Mouse (Mus musculus) neural tube, embryonic 11.5 days (tissue): ENCODE data around the gene Racgap1. TPM values are rescaled to one million over a fixed set of nuclear protein-coding genes. Genes with fewer than 3 reads are reported as not detected.
A peak's percentile ranks its signal among the peaks of the same experiment; 100 is the strongest.

ENCODE experiments used
- ATAC-seq: fragments of 200-750 bp; cut with Nextera tagmentation; 2 replicates; pipeline ENCODE4 v1.8.0; 2017; ENCODE audit warnings: moderate number of reproducible peaks, mild to moderate bottlenecking, moderate TSS enrichment, moderate library complexity; ENCODE audit not compliant: insufficient read depth, low FRiP score, low TSS enrichment
- DNase-seq: peaks from one replicate; pipeline ENCODE4 v3.0.0-alpha.2; 2015; ENCODE audit warnings: low spot score
- H3K27ac ChIP-seq: fragments of 300-500 bp; sonication (generic); 2 replicates; pipeline ENCODE4 v1.5.1; 2014; ENCODE audit warnings: low read depth, mild to moderate bottlenecking, low read length
- H3K27me3 ChIP-seq: fragments of 300-500 bp; sonication (generic); 2 replicates; pipeline ENCODE4 v1.6.1; 2014; ENCODE audit warnings: mild to moderate bottlenecking, low read length, mixed read lengths; ENCODE audit not compliant: control insufficient read depth, insufficient read depth
- H3K36me3 ChIP-seq: fragments of 300-500 bp; sonication (generic); 2 replicates; pipeline ENCODE4 v1.6.1; 2014; ENCODE audit warnings: mild to moderate bottlenecking, low read length, moderate library complexity, mixed read lengths; ENCODE audit not compliant: control insufficient read depth, insufficient read depth
- H3K4me1 ChIP-seq: fragments of 300-500 bp; sonication (generic); 2 replicates; pipeline ENCODE4 v1.6.1; 2014; ENCODE audit warnings: low read length, mixed read lengths; ENCODE audit not compliant: control insufficient read depth, insufficient read depth
- H3K4me2 ChIP-seq: fragments of 300-500 bp; sonication (generic); 2 replicates; pipeline ENCODE4 v1.6.1; 2014; ENCODE audit warnings: low read depth, mild to moderate bottlenecking, moderate library complexity
- H3K4me3 ChIP-seq: fragments of 300-500 bp; sonication (generic); 2 replicates; pipeline ENCODE4 v1.5.1; 2014; ENCODE audit warnings: low read depth, low read length
- H3K9ac ChIP-seq: fragments of 300-500 bp; sonication (generic); 2 replicates; pipeline ENCODE4 v1.6.1; 2014; ENCODE audit warnings: mild to moderate bottlenecking, low read length
- H3K9me3 ChIP-seq: fragments of 300-500 bp; sonication (generic); 2 replicates; pipeline ENCODE4 v1.6.1; 2016; ENCODE audit warnings: low read length; ENCODE audit not compliant: control insufficient read depth
- WGBS: fragments of 180-500 bp; shearing (Covaris S2); extraction: QIAGEN DNeasy Blood & Tissue Kit; methylation state at CpG from one replicate; pipeline ENCODE4 v1.1.7; 2014; 5-methylcytosine and 5-hydroxymethylcytosine counted together
- polyA plus RNA-seq: library from polyadenylated mRNA; unstranded; fragments of >200 nt; fragmentation: Nextera tagmentation; extraction: Ambion mirVana; gene quantifications from 2 replicates; pipeline ENCODE4 v1.2.1, GENCODE M21; 2014

Racgap1 gene
- polyA plus RNA-seq, 1 experiment from 2014 or later = 185 TPM

DNA sequence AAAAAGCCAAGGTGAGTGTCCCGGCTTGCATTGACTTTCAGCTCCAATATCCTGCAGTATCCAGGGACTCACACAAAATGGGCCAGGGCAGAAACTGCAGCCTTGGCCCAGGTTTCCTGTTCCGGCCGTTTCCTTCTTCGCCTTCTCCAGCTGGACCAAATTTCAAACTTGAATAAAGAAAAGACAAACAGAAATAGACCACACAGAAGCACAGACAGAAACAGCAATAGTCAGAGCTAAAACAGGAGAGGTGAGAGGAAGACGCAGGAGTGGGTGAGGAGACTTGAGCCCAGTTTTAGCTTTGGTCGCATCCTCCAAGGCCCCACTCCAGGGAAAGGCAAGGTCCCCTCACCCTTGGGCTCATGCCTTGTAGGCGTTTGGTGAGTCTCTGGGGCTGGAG is 48.2 kb downstream of the Racgap1 start:
- Histone ChIP-seq H3K27me3 (no peaks in the 10 kb centered on the region), H3K4me1 (peaks cover 22% of the 10 kb centered on the region), H3K36me3 (no peaks in the 10 kb centered on the region), H3K4me2 (no peak overlapping the region), H3K9me3 (no peaks in the 10 kb centered on the region), H3K9ac (no peak overlapping the region), H3K27ac (no peak overlapping the region), H3K4me3 (no peak overlapping the region)
- no peak for DNase-seq
- ATAC-seq = no peak
- 83% methylated on average over 7 of the region's 7 CpGs for WGBS

DNA sequence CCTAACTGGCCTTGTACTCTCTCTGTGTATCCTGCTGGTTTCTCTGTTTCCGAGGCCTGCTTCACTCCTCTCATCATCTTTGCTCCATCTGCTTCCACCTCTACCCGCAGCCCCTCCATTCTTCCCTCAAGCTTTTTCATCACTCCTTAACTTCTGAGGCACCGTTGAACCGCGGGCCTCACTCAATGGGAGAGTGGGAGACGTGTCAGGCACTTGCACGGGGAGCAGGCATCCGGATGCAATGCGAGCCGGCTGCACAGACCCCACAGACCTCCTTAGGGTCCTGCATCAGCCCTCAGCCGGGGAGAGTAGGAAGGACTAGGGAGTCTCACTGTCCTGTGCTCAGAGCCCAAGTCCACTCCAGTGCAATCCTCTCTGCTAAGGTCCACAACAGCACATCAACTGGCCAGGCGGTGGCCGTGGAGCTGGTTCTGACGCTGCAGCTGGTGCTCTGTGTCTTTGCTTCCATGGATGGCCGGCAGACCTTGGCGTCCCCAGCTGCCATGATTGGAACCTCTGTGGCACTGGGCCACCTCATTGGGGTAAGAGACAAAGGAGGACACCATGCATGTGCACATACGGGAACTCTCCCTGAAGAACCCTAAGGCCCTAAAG is 49.1 kb downstream of the Racgap1 start:
- H3K9ac ChIP-seq = peak overlapping the region; percentile 19; the same call in 1 of the 2 replicates
- H3K36me3 ChIP-seq = no peaks in the 10 kb centered on the region
- no peak overlapping the region for H3K4me2 ChIP-seq
- DNase-seq = no peak
- 66% methylated on average over 17 of the region's 17 CpGs for WGBS
- 0 out of 2 replicates have a peak overlapping the region, but pooled peaks have one; percentile 51 for H3K27ac ChIP-seq
- H3K27me3 ChIP-seq = no peaks in the 10 kb centered on the region
- no peak overlapping the region for H3K4me3 ChIP-seq
- ATAC-seq = no peak
- H3K4me1 ChIP-seq = peaks cover 16% of the 10 kb centered on the region
- no peaks in the 10 kb centered on the region for H3K9me3 ChIP-seq

DNA sequence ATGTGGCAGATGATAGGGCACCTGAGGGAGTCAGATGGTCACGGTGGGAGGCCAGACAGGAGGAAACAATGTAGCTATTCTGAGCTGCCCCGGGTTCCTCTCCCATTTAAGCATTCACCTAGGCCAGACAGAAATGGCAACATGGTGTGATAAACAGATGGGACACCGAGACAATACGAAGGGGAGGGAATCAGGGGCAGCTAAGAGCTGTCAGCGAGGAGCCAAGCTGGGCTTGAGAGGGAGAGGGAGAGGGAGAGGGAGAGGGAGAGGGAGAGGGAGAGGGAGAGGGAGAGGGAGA is 49.7 kb downstream of the Racgap1 start:
- no peaks in the 10 kb centered on the region for H3K36me3 ChIP-seq
- WGBS = 34% methylated on average over 4 of the region's 5 CpGs
- H3K27me3 ChIP-seq = no peaks in the 10 kb centered on the region
- no peak overlapping the region for H3K4me3 ChIP-seq
- no peak overlapping the region for H3K9ac ChIP-seq
- no peaks in the 10 kb centered on the region for H3K9me3 ChIP-seq
- H3K27ac ChIP-seq = no peak overlapping the region
- H3K4me1 ChIP-seq = peaks cover 13% of the 10 kb centered on the region
- ATAC-seq = no peak
- DNase-seq = no peak
- H3K4me2 ChIP-seq = no peak overlapping the region

DNA sequence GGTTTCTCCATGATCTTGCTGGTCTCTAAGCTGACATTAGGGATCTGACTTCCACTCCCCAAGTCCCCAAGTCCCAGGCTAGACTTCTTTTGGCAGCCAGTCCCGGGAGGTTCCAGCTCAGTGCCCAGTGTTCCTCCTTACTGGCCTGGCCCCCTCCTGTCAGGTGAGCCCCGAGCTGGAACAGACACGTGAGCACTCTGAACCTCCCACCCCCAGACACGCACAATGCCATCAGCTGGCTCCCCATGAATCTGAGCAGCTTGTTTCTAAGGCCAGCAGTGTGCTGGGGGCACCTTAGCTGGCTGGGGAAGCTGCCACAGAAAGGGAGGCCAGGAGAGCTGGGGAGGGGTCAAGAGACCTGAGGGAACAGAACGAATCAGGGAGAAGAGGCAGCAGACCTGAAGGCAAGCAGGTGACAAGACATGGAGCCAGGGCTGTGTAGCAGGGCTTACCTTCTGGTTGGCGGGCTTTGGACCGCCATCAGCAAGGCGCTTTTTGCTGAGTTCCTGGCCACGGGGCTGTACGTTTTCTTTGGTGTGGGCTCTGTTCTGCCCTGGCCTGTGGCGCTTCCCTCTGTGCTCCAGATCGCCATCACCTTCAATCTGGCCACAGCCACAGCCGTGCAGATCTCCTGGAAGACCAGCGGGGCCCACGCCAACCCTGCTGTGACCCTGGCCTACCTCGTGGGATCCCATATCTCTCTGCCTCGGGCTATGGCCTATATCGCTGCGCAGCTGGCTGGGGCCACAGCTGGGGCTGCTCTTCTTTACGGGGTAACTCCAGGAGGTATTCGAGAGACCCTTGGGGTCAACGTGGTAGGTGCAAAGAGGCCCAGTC is 50.3 kb downstream of the Racgap1 start, which contains the start of gene Aqp6:
Gene Aqp6, plus strand, starts transcription at position 415 of the 837 bp plus-strand sequence.
- peak within 1 kb of the TSS; percentile 19; the same call in 1 of the 2 replicates for H3K9ac ChIP-seq
- H3K4me3 ChIP-seq = no peak within 1 kb of the TSS
- 57% methylated on average over 22 of the region's 22 CpGs for WGBS
- peak within 1 kb of the TSS; percentile 51; the same call in 1 of the 2 replicates for H3K27ac ChIP-seq
- ATAC-seq (no peak), DNase-seq (no peak)
- no peaks in the 10 kb centered on the region for H3K9me3 ChIP-seq
- peaks cover 13% of the 10 kb centered on the region for H3K4me1 ChIP-seq
- no peak within 1 kb of the TSS for H3K4me2 ChIP-seq
- H3K27me3 ChIP-seq = no peaks in the 10 kb centered on the region
- no peaks in the 10 kb centered on the region for H3K36me3 ChIP-seq

DNA sequence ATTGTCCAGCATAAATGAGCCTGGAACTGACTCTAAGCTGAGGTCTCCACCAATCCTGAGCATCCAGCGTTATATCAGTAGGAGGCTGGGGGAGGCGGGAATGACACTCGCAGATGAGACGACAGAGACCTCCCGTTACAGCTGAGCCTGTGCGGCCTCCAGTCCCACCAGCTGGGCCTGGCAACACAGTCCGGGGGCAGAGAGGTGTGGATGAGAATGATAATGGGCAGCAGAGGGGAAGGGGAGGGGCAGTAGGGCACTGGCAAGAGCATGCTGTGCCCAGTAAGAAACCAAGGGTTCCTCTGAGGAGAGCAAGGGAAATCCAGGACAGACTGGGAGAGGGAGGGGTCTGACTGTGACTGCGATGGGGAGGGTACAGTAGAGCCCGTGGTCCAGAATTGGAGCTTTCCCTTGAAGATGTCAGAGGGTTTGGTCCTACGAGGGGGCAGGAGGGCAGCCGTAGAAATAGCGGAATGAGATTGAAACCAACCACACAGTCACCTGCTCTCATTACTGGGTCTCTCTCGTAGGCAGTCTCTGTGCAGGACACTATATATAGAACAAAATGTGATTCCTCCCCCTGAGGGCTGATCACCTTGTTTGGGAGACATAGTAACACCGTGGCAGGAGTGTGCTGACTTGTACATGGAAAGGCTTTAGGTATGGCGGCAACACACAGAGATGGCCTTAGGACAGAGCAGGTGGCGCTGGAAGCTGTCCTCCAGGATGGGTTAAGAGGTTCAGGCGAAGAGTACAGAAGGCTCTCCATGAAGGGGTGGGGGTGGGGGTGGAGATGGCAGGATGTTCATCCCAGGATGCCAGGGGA is 52.0 kb downstream of the Racgap1 start:
- WGBS = 51% methylated on average over 17 of the region's 17 CpGs
- Histone ChIP-seq H3K27ac (peak overlapping the region; percentile 2; the same call in 1 of the 2 replicates), H3K9me3 (no peaks in the 10 kb centered on the region), H3K9ac (no peak overlapping the region), H3K36me3 (no peaks in the 10 kb centered on the region), H3K4me3 (no peak overlapping the region), H3K4me1 (peaks cover 13% of the 10 kb centered on the region), H3K4me2 (no peak overlapping the region), H3K27me3 (peaks cover 3% of the 10 kb centered on the region)
- ATAC-seq = peak; percentile 9; the same call in 1 of the 2 replicates
- peak; percentile 60 for DNase-seq

DNA sequence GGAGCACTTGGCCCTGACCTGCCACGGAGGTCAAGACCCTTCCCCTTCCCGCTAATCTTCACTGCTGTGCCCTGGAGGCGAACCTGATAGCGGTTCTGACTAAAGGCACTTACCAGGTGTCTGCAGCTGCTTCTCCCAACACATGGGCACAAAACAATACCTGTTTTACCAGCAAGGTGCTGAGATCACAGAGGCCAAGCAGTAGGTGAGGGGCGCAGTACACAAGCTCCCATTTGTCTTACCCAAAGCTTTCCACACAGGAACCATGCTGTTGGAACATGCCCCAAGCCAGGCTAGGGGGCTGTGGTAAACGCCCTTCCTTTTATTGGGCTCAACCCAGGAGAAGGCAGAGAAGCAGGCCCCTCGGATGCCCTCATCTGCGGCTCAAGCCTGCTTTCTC is 53.9 kb downstream of the Racgap1 start:
- peaks cover 14% of the 10 kb centered on the region for H3K27me3 ChIP-seq
- 46% methylated on average over 8 of the region's 8 CpGs for WGBS
- no peak overlapping the region for H3K27ac ChIP-seq
- ATAC-seq = no peak
- DNase-seq = no peak
- no peak overlapping the region for H3K9ac ChIP-seq
- H3K4me1 ChIP-seq = peaks cover 13% of the 10 kb centered on the region
- H3K4me2 ChIP-seq = no peak overlapping the region
- no peaks in the 10 kb centered on the region for H3K9me3 ChIP-seq
- H3K4me3 ChIP-seq = no peak overlapping the region
- no peaks in the 10 kb centered on the region for H3K36me3 ChIP-seq

DNA sequence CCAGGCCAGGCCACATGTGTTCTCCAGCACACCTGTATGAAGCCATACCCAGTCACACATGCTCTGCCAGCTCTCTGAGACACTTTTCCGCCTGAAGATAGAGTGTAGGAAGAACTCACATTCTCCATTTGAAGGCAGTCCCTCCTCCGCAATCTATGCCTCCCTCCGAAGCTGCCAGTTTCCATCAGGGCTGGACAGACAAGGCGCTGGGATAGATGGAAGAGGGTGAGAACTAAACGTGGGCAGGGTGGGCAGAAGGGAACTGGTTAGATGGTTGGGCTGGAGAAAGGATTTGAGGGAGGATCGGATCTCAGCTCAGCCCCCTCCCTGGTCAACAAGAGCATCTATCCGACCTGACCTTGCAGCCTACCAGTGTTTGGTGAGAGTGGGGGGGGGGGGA is 54.6 kb downstream of the Racgap1 start:
- H3K9ac ChIP-seq = no peak overlapping the region
- no peak for DNase-seq
- H3K9me3 ChIP-seq = no peaks in the 10 kb centered on the region
- peaks cover 13% of the 10 kb centered on the region for H3K4me1 ChIP-seq
- no peak overlapping the region for H3K4me2 ChIP-seq
- H3K4me3 ChIP-seq = no peak overlapping the region
- H3K36me3 ChIP-seq = no peaks in the 10 kb centered on the region
- WGBS = 61% methylated on average over 7 of the region's 7 CpGs
- no peak for ATAC-seq
- peaks cover 22% of the 10 kb centered on the region for H3K27me3 ChIP-seq
- no peak overlapping the region for H3K27ac ChIP-seq

DNA sequence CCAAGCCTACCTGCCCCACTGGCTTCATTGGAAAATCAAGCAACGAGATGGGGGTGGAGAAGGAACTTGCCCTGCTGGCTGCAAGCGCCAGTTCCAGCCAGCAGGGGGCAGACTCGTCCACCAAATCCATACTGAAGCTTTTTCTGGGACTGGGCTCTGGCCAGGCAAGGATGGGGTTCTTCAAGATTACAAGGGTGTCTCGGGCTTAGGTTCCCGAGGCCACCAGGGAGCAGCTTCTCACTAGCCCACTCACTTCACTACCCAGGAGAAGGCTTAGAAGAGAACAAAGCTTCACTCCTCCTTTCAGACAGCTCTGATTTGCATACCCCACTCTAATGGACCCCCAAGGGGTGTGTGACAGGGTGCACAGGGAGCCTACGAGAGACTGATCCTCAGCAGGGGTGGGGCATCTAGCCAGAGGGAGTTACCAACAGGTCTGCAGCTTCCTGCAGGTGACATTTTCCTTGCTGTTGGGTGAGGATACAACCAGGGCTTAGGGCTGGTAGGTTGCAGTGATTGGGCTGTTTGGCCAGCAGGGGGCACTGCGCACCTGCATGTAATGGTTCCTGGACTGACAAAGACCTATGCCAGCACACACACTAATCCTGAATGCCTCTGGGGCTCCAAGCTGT is 55.3 kb downstream of the Racgap1 start:
- Histone ChIP-seq H3K27me3 (peaks cover 29% of the 10 kb centered on the region), H3K27ac (no peak overlapping the region)
- WGBS = under 1% methylated on average over 7 of the region's 7 CpGs

More for the DNA sequence above, 55.3 kb downstream of the Racgap1 start:
- Histone ChIP-seq H3K9me3 (no peaks in the 10 kb centered on the region), H3K4me2 (no peak overlapping the region), H3K4me3 (no peak overlapping the region), H3K9ac (no peak overlapping the region), H3K36me3 (no peaks in the 10 kb centered on the region), H3K4me1 (peaks cover 12% of the 10 kb centered on the region)
- DNase-seq (peak; percentile 90), ATAC-seq (peak; percentile 80)
